Comparison of ENCODE assay signal across 20 mouse cellular contexts in the genomic region with DNA sequence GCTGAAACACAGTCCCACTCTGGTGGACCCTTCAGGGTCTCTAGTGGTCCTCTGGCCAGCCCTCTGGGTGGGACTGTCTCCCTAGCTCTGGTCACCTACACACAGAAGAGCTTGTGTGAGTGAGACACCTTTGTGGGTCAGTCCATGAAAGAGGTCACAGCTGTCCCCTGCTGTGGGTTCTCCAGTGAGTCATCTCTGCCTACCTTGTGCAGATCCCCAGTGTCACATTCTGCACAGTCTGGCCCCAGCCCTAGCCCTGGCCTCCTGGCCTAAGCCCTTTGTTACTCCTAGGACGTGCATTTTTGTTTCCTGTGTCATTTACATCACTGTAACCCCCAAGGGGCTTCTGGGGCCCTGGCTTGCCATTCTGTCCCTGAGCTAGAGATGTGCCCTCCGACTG. TPM values are rescaled to one million over a fixed set of nuclear protein-coding genes. Genes with fewer than 3 reads are reported as not detected.
A peak's percentile ranks its signal among the peaks of the same experiment; 100 is the strongest.
DNase-seq lines count a peak whose midpoint lies in the region; ATAC-seq and TF ChIP-seq lines count a peak whose summit lies in the region.
"Had no signal": no experiment of that assay in that cellular context is flagged by ENCODE, and none has a peak within 500 bp of the region (broad histone marks: within the 10 kb centered on the region; RNA-seq: fewer than 3 reads in every experiment).

No protein-coding gene starts in this region.

- peaks cover 28% of the 10 kb centered on the region for H3K36me3 ChIP-seq in midbrain, postnatal 0 days (ENCODE audit: insufficient read depth, low read length)
- H3K36me3 ChIP-seq in midbrain, embryonic 16.5 days (ENCODE audit: control insufficient read depth, insufficient read depth, low read length), result peaks cover 13% of the 10 kb centered on the region
- H3K36me3 ChIP-seq in embryonic facial prominence, embryonic 12.5 days, result peaks cover 27% of the 10 kb centered on the region
- H3K36me3 ChIP-seq in limb, embryonic 13.5 days, result peaks cover 53% of the 10 kb centered on the region

- H3K4me1 ChIP-seq in midbrain, postnatal 0 days (ENCODE audit: insufficient read depth, low read length), result no peaks in the 10 kb centered on the region
- H3K4me1 ChIP-seq in midbrain, embryonic 16.5 days (ENCODE audit: control insufficient read depth, insufficient read depth, low read length), result no peaks in the 10 kb centered on the region
- H3K4me1 ChIP-seq in embryonic facial prominence, embryonic 12.5 days, result peaks cover 38% of the 10 kb centered on the region
- H3K4me1 ChIP-seq in limb, embryonic 13.5 days, result peaks cover 51% of the 10 kb centered on the region
- H3K4me1 ChIP-seq: hindbrain, embryonic 12.5 days had no signal

- H3K4me2 ChIP-seq in midbrain, postnatal 0 days (ENCODE audit: low read depth, low read length, poor library complexity, severe bottlenecking), result no peak overlapping the region
- no peak overlapping the region for H3K4me2 ChIP-seq in midbrain, embryonic 16.5 days (ENCODE audit: low read length)
- H3K4me2 ChIP-seq in embryonic facial prominence, embryonic 12.5 days (replicated peaks), result no peak overlapping the region
- peak overlapping the region; percentile 64; the same call in 1 of the 2 replicates for H3K4me2 ChIP-seq in limb, embryonic 13.5 days (replicated peaks)
- H3K4me2 ChIP-seq: hindbrain, embryonic 12.5 days; liver, embryonic 11.5 days had no signal

- no peaks in the 10 kb centered on the region for H3K9me3 ChIP-seq in midbrain, postnatal 0 days (ENCODE audit: low read length)
- H3K9me3 ChIP-seq in midbrain, embryonic 16.5 days (replicated peaks; ENCODE audit: control insufficient read depth, low read length, poor library complexity, severe bottlenecking), result no peaks in the 10 kb centered on the region
- H3K9me3 ChIP-seq in embryonic facial prominence, embryonic 12.5 days, result no peaks in the 10 kb centered on the region
- no peaks in the 10 kb centered on the region for H3K9me3 ChIP-seq in limb, embryonic 13.5 days
- H3K9me3 ChIP-seq: hindbrain, embryonic 12.5 days; megakaryocyte, embryonic 14.5 days had no signal

- H3K9ac ChIP-seq in midbrain, postnatal 0 days (replicated peaks; ENCODE audit: low read length, poor library complexity, severe bottlenecking), result no peak overlapping the region
- no peak overlapping the region for H3K9ac ChIP-seq in midbrain, embryonic 16.5 days (ENCODE audit: low read depth, low read length)
- no peak overlapping the region for H3K9ac ChIP-seq in embryonic facial prominence, embryonic 12.5 days
- peak overlapping the region; percentile 54 for H3K9ac ChIP-seq in limb, embryonic 13.5 days
- H3K9ac ChIP-seq: hindbrain, embryonic 12.5 days had no signal

- no peak for DNase-seq in midbrain, postnatal 0 days (ENCODE audit: low spot score)
- DNase-seq in urinary bladder, postnatal 14 days (ENCODE audit: low spot score), result no peak
- no peak for DNase-seq in frontal cortex, postnatal 10 days (ENCODE audit: low spot score in 2 of 2)
- DNase-seq in adrenal gland, postnatal 10 days, result no peak
- DNase-seq: cerebellum, adult 9-10 months; gastrocnemius, postnatal 10 days; heart, adult 18-20 months; kidney, adult 2 months; kidney, postnatal 25 days; layer of hippocampus, adult 9-11 months; lung, adult 2 months; midbrain, embryonic 14.5 days had no signal

- ATAC-seq in midbrain, postnatal 0 days (ENCODE audit: low FRiP score), result 0 out of 2 replicates have a peak, but pooled peaks have one; percentile 16
- no peak for ATAC-seq in midbrain, embryonic 16.5 days
- ATAC-seq in embryonic facial prominence, embryonic 12.5 days (ENCODE audit: insufficient number of reproducible peaks, insufficient read depth, low FRiP score, low TSS enrichment), result no peak
- ATAC-seq in limb, embryonic 13.5 days (ENCODE audit: low FRiP score, low read depth), result no peak
- ATAC-seq: CD4-positive, CD25-positive, alpha-beta regulatory T cell, adult 4 months; inflammation-experienced regulatory T-cells, adult 6 months had no signal

- no peak for TF ChIP-seq CTCF in midbrain, postnatal 0 days (IDR thresholded peaks at IDR 0.05)

- 50% methylated on average over 2 of the region's 2 CpGs for WGBS in midbrain, postnatal 0 days
- 48% methylated on average over 2 of the region's 2 CpGs for WGBS in midbrain, embryonic 16.5 days
- WGBS in embryonic facial prominence, embryonic 12.5 days, result 51% methylated on average over 2 of the region's 2 CpGs
- WGBS in limb, embryonic 13.5 days, result 61% methylated on average over 2 of the region's 2 CpGs

- H3K4me3 ChIP-seq in midbrain, postnatal 0 days (ENCODE audit: low read depth, low read length), result no peak overlapping the region
- H3K4me3 ChIP-seq in midbrain, embryonic 16.5 days (ENCODE audit: low read depth, low read length), result no peak overlapping the region
- H3K4me3 ChIP-seq in embryonic facial prominence, embryonic 12.5 days, result no peak overlapping the region
- no peak overlapping the region for H3K4me3 ChIP-seq in limb, embryonic 13.5 days
- H3K4me3 ChIP-seq: hindbrain, embryonic 12.5 days; megakaryocyte, embryonic 14.5 days had no signal

- H3K27me3 ChIP-seq in midbrain, postnatal 0 days (ENCODE audit: insufficient read depth, low read length), result no peaks in the 10 kb centered on the region
- no peaks in the 10 kb centered on the region for H3K27me3 ChIP-seq in midbrain, embryonic 16.5 days (ENCODE audit: control insufficient read depth, insufficient read depth, low read depth, low read length)
- H3K27me3 ChIP-seq in embryonic facial prominence, embryonic 12.5 days, result no peaks in the 10 kb centered on the region
- H3K27me3 ChIP-seq in limb, embryonic 13.5 days, result no peaks in the 10 kb centered on the region
- H3K27me3 ChIP-seq: hindbrain, embryonic 12.5 days; megakaryocyte, embryonic 14.5 days had no signal

- no peak overlapping the region for H3K27ac ChIP-seq in midbrain, postnatal 0 days (ENCODE audit: low read depth, low read length)
- H3K27ac ChIP-seq in midbrain, embryonic 16.5 days (ENCODE audit: low read length), result no peak overlapping the region
- H3K27ac ChIP-seq in embryonic facial prominence, embryonic 12.5 days, result 0 out of 2 replicates have a peak overlapping the region, but pooled peaks have one; percentile 20
- no peak overlapping the region for H3K27ac ChIP-seq in limb, embryonic 13.5 days
- H3K27ac ChIP-seq: hindbrain, embryonic 12.5 days had no signal

RNA-seq across cellular contexts. Expression of gene Tmed1, which starts 16.1 kb away (rescaled TPM):
- total RNA-seq in midbrain, postnatal 0 days (2014; rRNA removed), result 42.5 and 46.0 TPM in 2 replicates
- polyA plus RNA-seq in midbrain, postnatal 0 days (2015; fragmentation: Nextera tagmentation; extraction: Ambion mirVana), result 51.1 and 64.7 TPM in 2 replicates
- 54.5 and 55.2 TPM in 2 replicates for polyA plus RNA-seq in midbrain, embryonic 16.5 days (2015; fragmentation: Nextera tagmentation; extraction: Ambion mirVana)
- polyA plus RNA-seq in embryonic facial prominence, embryonic 12.5 days (2016; fragmentation: Nextera tagmentation; extraction: Ambion mirVana), result 113 and 115 TPM in 2 replicates
- 135 and 138 TPM in 2 replicates for polyA plus RNA-seq in limb, embryonic 13.5 days (2015; fragmentation: Nextera tagmentation; extraction: Ambion mirVana)
- total RNA-seq in adrenal gland, postnatal 10 days (2021), result 10 to 100 TPM; 30.3 to 30.4 TPM

RNA-seq across cellular contexts. Expression of gene AB124611, which starts 32.1 kb away (rescaled TPM):
- 1.4 and 1.7 TPM in 2 replicates for total RNA-seq in midbrain, postnatal 0 days (2014; rRNA removed)
- 0.68 and 0.98 TPM in 2 replicates for polyA plus RNA-seq in midbrain, postnatal 0 days (2015; fragmentation: Nextera tagmentation; extraction: Ambion mirVana)
- polyA plus RNA-seq in midbrain, embryonic 16.5 days (2015; fragmentation: Nextera tagmentation; extraction: Ambion mirVana), result 1.8 TPM in 2 replicates
- 3.9 and 5.7 TPM in 2 replicates for polyA plus RNA-seq in embryonic facial prominence, embryonic 12.5 days (2016; fragmentation: Nextera tagmentation; extraction: Ambion mirVana)
- 5.2 and 5.5 TPM in 2 replicates for polyA plus RNA-seq in limb, embryonic 13.5 days (2015; fragmentation: Nextera tagmentation; extraction: Ambion mirVana)
- total RNA-seq in adrenal gland, postnatal 10 days (2021), result 1 to 10 TPM; 4.2 to 4.7 TPM

RNA-seq across cellular contexts. Expression of gene Carm1, which starts 52.8 kb away (rescaled TPM):
- total RNA-seq in midbrain, postnatal 0 days (2014; rRNA removed), result 85.3 and 97.4 TPM in 2 replicates
- polyA plus RNA-seq in midbrain, postnatal 0 days (2015; fragmentation: Nextera tagmentation; extraction: Ambion mirVana), result 23.0 and 27.3 TPM in 2 replicates
- polyA plus RNA-seq in midbrain, embryonic 16.5 days (2015; fragmentation: Nextera tagmentation; extraction: Ambion mirVana), result 22.5 and 27.4 TPM in 2 replicates
- 79.5 and 86.8 TPM in 2 replicates for polyA plus RNA-seq in embryonic facial prominence, embryonic 12.5 days (2016; fragmentation: Nextera tagmentation; extraction: Ambion mirVana)
- 55.2 and 56.0 TPM in 2 replicates for polyA plus RNA-seq in limb, embryonic 13.5 days (2015; fragmentation: Nextera tagmentation; extraction: Ambion mirVana)
- total RNA-seq in adrenal gland, postnatal 10 days (2021), result 10 to 100 TPM; 45.1 to 65.4 TPM
